Mouse (Mus musculus) layer of hippocampus, adult 11-12 months (tissue): ENCODE data around the gene Abhd4.
"Not testable (repeated sequence)": the region's sequence is repeated elsewhere in the genome, so short reads cannot be mapped to it uniquely, and the experiment has no call there.

Experiments
- DNase-seq: peaks from one replicate; pipeline ENCODE4 v3.0.0; 2022; ENCODE audit warnings: low spot score

The Abhd4 gene

GRCm38 (mm10) chr14:54223315-54224063 lies 30.5 kb upstream of the Abhd4 start:
- no peak for DNase-seq

- no peak for DNase-seq
Observed at GRCm38 (mm10) chr14:54224064-54224417, 29.9 kb upstream of the Abhd4 start.

GRCm38 (mm10) chr14:54224484-54225467 lies 29.2 kb upstream of the Abhd4 start:
- DNase-seq: no peak

- DNase-seq: no peak
Observed at GRCm38 (mm10) chr14:54225725-54226124, 28.3 kb upstream of the Abhd4 start.

GRCm38 (mm10) chr14:54226911-54227811 lies 26.8 kb upstream of the Abhd4 start:
- DNase-seq: no peak

- peak; percentile 71 for DNase-seq
Observed at GRCm38 (mm10) chr14:54227911-54228451, 26.0 kb upstream of the Abhd4 start.

- DNase-seq: no peak
Observed at GRCm38 (mm10) chr14:54228501-54228900, 25.5 kb upstream of the Abhd4 start.

- no peak for DNase-seq
Observed at GRCm38 (mm10) chr14:54228933-54229713, 24.9 kb upstream of the Abhd4 start.

- not testable (repeated sequence) for DNase-seq
Observed at GRCm38 (mm10) chr14:54229849-54230248, 24.1 kb upstream of the Abhd4 start.

- no peak for DNase-seq
Observed at GRCm38 (mm10) chr14:54230638-54231150, 23.3 kb upstream of the Abhd4 start.

- no peak for DNase-seq
Observed at GRCm38 (mm10) chr14:54231176-54231956, 22.6 kb upstream of the Abhd4 start.

- no peak for DNase-seq
Observed at GRCm38 (mm10) chr14:54232143-54232542, 21.8 kb upstream of the Abhd4 start.

GRCm38 (mm10) chr14:54232811-54233558 lies 21.0 kb upstream of the Abhd4 start:
- peak; percentile 39 for DNase-seq

- no peak for DNase-seq
Observed at GRCm38 (mm10) chr14:54233559-54234143, 20.3 kb upstream of the Abhd4 start.

GRCm38 (mm10) chr14:54234231-54235040 lies 19.6 kb upstream of the Abhd4 start:
- DNase-seq: no peak

GRCm38 (mm10) chr14:54235825-54236540 lies 18.0 kb upstream of the Abhd4 start:
- no peak for DNase-seq

GRCm38 (mm10) chr14:54236881-54237280 lies 17.1 kb upstream of the Abhd4 start:
- no peak for DNase-seq
